Mouse (Mus musculus) bone marrow, adult 2 months (tissue): ENCODE results near the gene Pepd.

Experiments used
- CTCF ChIP-seq: fragments of 200-500 bp; IDR thresholded peaks from 2 replicates; pipeline ENCODE4 v1.5.1; 2011; ENCODE audit warnings: low read length, control low read depth; ENCODE audit not compliant: control insufficient read depth, insufficient read depth
- POLR2A ChIP-seq: fragments of 200-500 bp; IDR thresholded peaks from 2 replicates; pipeline ENCODE4 v1.6.1; 2011; ENCODE audit warnings: low read depth, mild to moderate bottlenecking, control low read depth, low read length, borderline replicate concordance; ENCODE audit not compliant: control insufficient read depth

GRCm38 (mm10) chr7:34888891-34889290, 23.3 kb upstream of the Pepd start:
- no peak for TF ChIP-seq CTCF
- TF ChIP-seq POLR2A: no peak
